Mouse (Mus musculus) bone marrow macrophage, adult 2 months (primary cell): ENCODE measurements around the gene Efcab11.

Experiments
- CTCF ChIP-seq: IDR thresholded peaks from 2 replicates; pipeline ENCODE4 v1.5.1; 2012; ENCODE audit warnings: low read depth, mild to moderate bottlenecking, low read length, moderate library complexity
- POLR2A ChIP-seq: IDR thresholded peaks from 2 replicates; pipeline ENCODE4 v1.6.1; 2012; ENCODE audit warnings: mild to moderate bottlenecking, low read depth, low read length, borderline replicate concordance

DNA sequence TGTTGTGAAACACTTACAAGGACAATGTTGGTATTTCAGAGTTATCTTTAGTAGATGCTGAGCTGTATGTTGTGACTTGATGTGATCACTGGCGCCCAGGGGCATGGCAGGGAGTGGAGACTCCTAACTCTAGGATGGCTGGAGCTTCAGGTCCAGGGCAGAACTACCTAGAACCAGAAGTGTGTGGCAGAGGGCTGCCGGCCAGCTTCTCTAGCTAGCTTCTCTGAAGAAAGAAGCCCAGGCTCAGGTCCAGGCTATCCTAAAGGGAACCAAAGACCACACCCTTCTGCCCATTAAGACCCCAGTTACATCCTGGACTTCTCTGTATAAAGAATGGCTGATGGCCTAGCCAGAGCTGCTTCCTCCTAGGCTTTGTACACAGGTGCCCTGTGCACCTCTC is 166.1 kb downstream of the Efcab11 start:
- TF ChIP-seq POLR2A (no peak), CTCF (no peak)
